Mouse (Mus musculus) fat pad, adult 2 months (tissue): ENCODE results near the gene Bnip1.

Source experiments
- DNase-seq: peaks from one replicate; pipeline ENCODE4 v3.0.0-alpha.2; 2011; ENCODE audit warnings: low read depth, low spot score; ENCODE audit errors: extremely low read depth

The Bnip1 gene

GRCm38 (mm10) chr17:26839718-26840438, 59.0 kb downstream of the Bnip1 start:
- DNase-seq = no peak

- no peak for DNase-seq
These were observed 59.5 kb downstream of the Bnip1 start for GRCm38 (mm10) chr17:26840439-26840780.

- DNase-seq = no peak
These were observed 60.3 kb downstream of the Bnip1 start for GRCm38 (mm10) chr17:26840922-26841731.

GRCm38 (mm10) chr17:26841981-26842380, 61.1 kb downstream of the Bnip1 start:
- no peak for DNase-seq
